Mouse (Mus musculus) spleen, postnatal 4 days (tissue): Measurements from ENCODE around the gene Alkbh2.

Experiments
- DNase-seq, 2 experiments: peaks; one replicate each; pipeline ENCODE4 v3.0.0; 2022; ENCODE audit warnings: low spot score in 2 of 2

Gene Alkbh2

GRCm38 (mm10) chr5:114127374-114128349 lies at the start of gene Alkbh2:
TSS of gene Alkbh2 (minus strand) at chr5:114128218.
- DNase-seq, result peak; percentile 83 to 96

GRCm38 (mm10) chr5:114176548-114177400 lies 48.8 kb upstream of the Alkbh2 start:
- DNase-seq, result no peak

- peak; percentile 88 for DNase-seq
Observed at GRCm38 (mm10) chr5:114175596-114176171, 47.7 kb upstream of the Alkbh2 start.

GRCm38 (mm10) chr5:114174639-114175038 lies 46.6 kb upstream of the Alkbh2 start:
- no peak for DNase-seq

- DNase-seq, result no peak
Observed at GRCm38 (mm10) chr5:114173877-114174581, 46.0 kb upstream of the Alkbh2 start.

GRCm38 (mm10) chr5:114173458-114173857 lies 45.4 kb upstream of the Alkbh2 start:
- DNase-seq, result no peak

GRCm38 (mm10) chr5:114172936-114173335 lies 44.9 kb upstream of the Alkbh2 start:
- DNase-seq, result no peak

GRCm38 (mm10) chr5:114170345-114170744 lies 42.3 kb upstream of the Alkbh2 start:
- no peak for DNase-seq

- DNase-seq, result no peak
Observed at GRCm38 (mm10) chr5:114163117-114163696, 35.2 kb upstream of the Alkbh2 start.

GRCm38 (mm10) chr5:114162106-114162815 lies 34.2 kb upstream of the Alkbh2 start:
- DNase-seq, result no peak

GRCm38 (mm10) chr5:114161424-114161823 lies 33.4 kb upstream of the Alkbh2 start:
- no peak for DNase-seq

GRCm38 (mm10) chr5:114157236-114157635 lies 29.2 kb upstream of the Alkbh2 start:
- DNase-seq, result no peak

- no peak for DNase-seq
Observed at GRCm38 (mm10) chr5:114155168-114155933, 27.3 kb upstream of the Alkbh2 start.

- no peak for DNase-seq
Observed at GRCm38 (mm10) chr5:114154765-114155164, 26.7 kb upstream of the Alkbh2 start.

GRCm38 (mm10) chr5:114153490-114153889 lies 25.5 kb upstream of the Alkbh2 start:
- no peak for DNase-seq

GRCm38 (mm10) chr5:114152359-114153092 lies 24.5 kb upstream of the Alkbh2 start:
- no peak for DNase-seq

GRCm38 (mm10) chr5:114147043-114147972 lies 19.3 kb upstream of the Alkbh2 start:
- DNase-seq, result no peak
